Mouse (Mus musculus) G1E (cell line): Measurements from ENCODE around the gene Hoxa9. TPM values are rescaled to one million over a fixed set of nuclear protein-coding genes. Genes with fewer than 3 reads are reported as not detected.

Source experiments
- ATAC-seq: 2 replicates; pipeline ENCODE4 v1.8.0; 2016; ENCODE audit warnings: mild to moderate bottlenecking; ENCODE audit not compliant: insufficient number of reproducible peaks, poor library complexity, low FRiP score, severe bottlenecking; ENCODE audit errors: extremely low read depth
- DNase-seq: peaks from one replicate; pipeline ENCODE4 v3.0.0; 2012; ENCODE audit warnings: low spot score
- H3K27me3 ChIP-seq: 2 replicates; pipeline ENCODE4 v1.6.1; 2012; ENCODE audit warnings: mild to moderate bottlenecking, low read length, inconsistent platforms; ENCODE audit not compliant: insufficient read depth
- H3K36me3 ChIP-seq: replicated peaks from 2 replicates; pipeline ENCODE3; 2012; ENCODE audit warnings: mild to moderate bottlenecking, inconsistent platforms
- H3K4me1 ChIP-seq: 2 replicates; pipeline ENCODE4 v1.6.1; 2012; ENCODE audit warnings: low read depth, low read length, inconsistent platforms, mixed read lengths; ENCODE audit not compliant: insufficient read depth
- H3K4me3 ChIP-seq: 2 replicates; pipeline ENCODE4 v1.5.1; 2012; ENCODE audit warnings: low read depth, mild to moderate bottlenecking, inconsistent platforms, low read length, moderate library complexity, mixed read lengths
- H3K9me3 ChIP-seq: replicated peaks from 2 replicates; pipeline ENCODE4 v1.6.1; 2012; ENCODE audit warnings: inconsistent platforms
- CTCF ChIP-seq: IDR thresholded peaks from 2 replicates; pipeline ENCODE4 v1.5.1; 2012; ENCODE audit warnings: low read depth, low read length, inconsistent platforms, mixed read lengths
- GATA1 ChIP-seq: IDR thresholded peaks from 2 replicates; pipeline ENCODE4 v1.6.1; 2012; ENCODE audit warnings: borderline replicate concordance, low read length, inconsistent platforms, mixed read lengths
- GATA2 ChIP-seq: IDR thresholded peaks from 2 replicates; pipeline ENCODE4 v1.6.1; 2012; ENCODE audit warnings: low read depth, low read length, inconsistent platforms, borderline replicate concordance
- POLR2AphosphoS5 ChIP-seq: IDR thresholded peaks from 2 replicates; pipeline ENCODE4 v1.6.1; 2012; ENCODE audit warnings: low read depth, low read length, inconsistent platforms; ENCODE audit not compliant: insufficient replicate concordance
- TAL1 ChIP-seq: conservative IDR thresholded peaks from 2 replicates; pipeline ENCODE4 v1.6.1; 2012; ENCODE audit warnings: low read depth, low read length, inconsistent platforms, mixed read lengths
- polyA plus RNA-seq: library from polyadenylated mRNA; stranded (reverse); fragments of >175 nt; gene quantifications from 2 replicates; pipeline ENCODE4 v1.2.3, GENCODE M21; 2012
- total RNA-seq, 2 experiments: library from RNA; stranded (forward) in 1 of 2; stranded (reverse) in 1 of 2; fragments of 200-1000 nt in 1 of 2; fragments of >200 nt in 1 of 2; fragmentation: Nextera tagmentation in 1 of 2; gene quantifications; 2 replicates each; pipeline ENCODE4 v1.2.3; 2014 to 2017

Gene Hoxa9
- total and polyA plus RNA-seq, 3 experiments, result 0.05 TPM; not detected in 2

GRCm38 (mm10) chr6:52207684-52207976 is 23.3 kb downstream of the Hoxa9 start:
- ATAC-seq (no peak), DNase-seq (no peak)
- no peaks in the 10 kb centered on the region for H3K36me3 ChIP-seq
- H3K9me3 ChIP-seq, result peaks cover 13% of the 10 kb centered on the region
- no peak overlapping the region for H3K4me3 ChIP-seq
- H3K4me1 ChIP-seq, result no peaks in the 10 kb centered on the region
- peaks cover 32% of the 10 kb centered on the region; the same call in 1 of the 2 replicates for H3K27me3 ChIP-seq
- TF ChIP-seq GATA2 (no peak), TAL1 (no peak), POLR2AphosphoS5 (no peak), GATA1 (no peak), CTCF (no peak)

GRCm38 (mm10) chr6:52206882-52207683 is 23.8 kb downstream of the Hoxa9 start:
- Histone ChIP-seq H3K9me3 (peaks cover 13% of the 10 kb centered on the region), H3K4me1 (no peaks in the 10 kb centered on the region), H3K4me3 (no peak overlapping the region), H3K36me3 (no peaks in the 10 kb centered on the region), H3K27me3 (peaks cover 26% of the 10 kb centered on the region; the same call in 1 of the 2 replicates)
- DNase-seq (no peak), ATAC-seq (no peak)
- TF ChIP-seq POLR2AphosphoS5 (no peak), TAL1 (no peak), CTCF (no peak), GATA2 (no peak), GATA1 (no peak)

GRCm38 (mm10) chr6:52205638-52206621 is 25.0 kb downstream of the Hoxa9 start:
- H3K4me3 ChIP-seq, result no peak overlapping the region
- H3K9me3 ChIP-seq, result peaks cover 13% of the 10 kb centered on the region
- TF ChIP-seq CTCF, result no peak
- no peak for TF ChIP-seq GATA2
- no peak for TF ChIP-seq POLR2AphosphoS5
- TF ChIP-seq GATA1, result no peak
- TF ChIP-seq TAL1, result no peak
- no peak for DNase-seq
- H3K27me3 ChIP-seq, result peaks cover 15% of the 10 kb centered on the region; the same call in 1 of the 2 replicates
- ATAC-seq, result no peak
- no peaks in the 10 kb centered on the region for H3K4me1 ChIP-seq
- H3K36me3 ChIP-seq, result no peaks in the 10 kb centered on the region

- Histone ChIP-seq H3K9me3 (peaks cover 13% of the 10 kb centered on the region), H3K36me3 (no peaks in the 10 kb centered on the region)
- no peak for ATAC-seq
These were observed 25.7 kb downstream of the Hoxa9 start for GRCm38 (mm10) chr6:52205221-52205620.

GRCm38 (mm10) chr6:52204050-52204752 is 26.7 kb downstream of the Hoxa9 start, which contains the start of gene Hoxa5:
Hoxa5 (minus strand) TSS chr6:52204587.
- DNase-seq (no peak), ATAC-seq (no peak)
- H3K27me3 ChIP-seq, result peaks cover 12% of the 10 kb centered on the region; the same call in 1 of the 2 replicates

More at GRCm38 (mm10) chr6:52205221-52205620, 25.7 kb downstream of the Hoxa9 start:
- TF ChIP-seq POLR2AphosphoS5 (no peak), GATA1 (no peak), CTCF (no peak), TAL1 (no peak), GATA2 (no peak)
- no peak for DNase-seq
- H3K4me3 ChIP-seq, result no peak overlapping the region
- no peaks in the 10 kb centered on the region for H3K4me1 ChIP-seq
- H3K27me3 ChIP-seq, result peaks cover 14% of the 10 kb centered on the region; the same call in 1 of the 2 replicates

More at GRCm38 (mm10) chr6:52204050-52204752, 26.7 kb downstream of the Hoxa9 start, which contains the start of gene Hoxa5:
- Histone ChIP-seq H3K4me1 (no peaks in the 10 kb centered on the region), H3K9me3 (peaks cover 13% of the 10 kb centered on the region), H3K36me3 (no peaks in the 10 kb centered on the region), H3K4me3 (no peak within 1 kb of the TSS; the same call in 1 of the 2 replicates)
- TF ChIP-seq TAL1 (no peak), GATA2 (no peak), GATA1 (no peak), POLR2AphosphoS5 (no peak)
